Mouse (Mus musculus) liver, postnatal 0 days (tissue): ENCODE data around the gene Rnpepl1. TPM values are rescaled to one million over a fixed set of nuclear protein-coding genes. Genes with fewer than 3 reads are reported as not detected.
A peak's percentile ranks its signal among the peaks of the same experiment; 100 is the strongest.

Source experiments
- ATAC-seq: fragments of 200-750 bp; cut with Nextera tagmentation; 2 replicates; pipeline ENCODE4 v1.8.0; 2017; ENCODE audit warnings: mild to moderate bottlenecking, moderate library complexity
- DNase-seq: peaks from one replicate; pipeline ENCODE4 v3.0.0-alpha.2; 2016
- H3K27ac ChIP-seq: fragments of 300-500 bp; sonication (generic); 2 replicates; pipeline ENCODE4 v1.5.1; 2014; ENCODE audit warnings: antibody characterized with exemption, moderate library complexity, mild to moderate bottlenecking, low read depth
- H3K27me3 ChIP-seq: fragments of 300-500 bp; sonication (generic); 2 replicates; pipeline ENCODE4 v1.6.1; 2014; ENCODE audit warnings: low read length, control low read depth, mixed read lengths; ENCODE audit not compliant: insufficient read depth
- H3K36me3 ChIP-seq: fragments of 300-500 bp; sonication (generic); replicated peaks from 2 replicates; pipeline ENCODE4 v1.6.1; 2014; ENCODE audit warnings: mild to moderate bottlenecking, control low read depth, low read length, moderate library complexity, mixed read lengths; ENCODE audit not compliant: insufficient read depth
- H3K4me1 ChIP-seq: fragments of 300-500 bp; sonication (generic); 2 replicates; pipeline ENCODE4 v1.6.1; 2014; ENCODE audit warnings: antibody characterized with exemption, mild to moderate bottlenecking, control low read depth; ENCODE audit not compliant: insufficient read depth
- H3K4me2 ChIP-seq: fragments of 300-500 bp; sonication (generic); 2 replicates; pipeline ENCODE4 v1.6.1; 2014; ENCODE audit warnings: low read depth, mild to moderate bottlenecking, low read length, moderate library complexity, mixed read lengths
- H3K4me3 ChIP-seq: fragments of 300-500 bp; sonication (generic); 2 replicates; pipeline ENCODE4 v1.5.1; 2014; ENCODE audit warnings: low read depth, low read length
- H3K9ac ChIP-seq: fragments of 300-500 bp; sonication (generic); replicated peaks from 2 replicates; pipeline ENCODE4 v1.6.1; 2014; ENCODE audit warnings: mild to moderate bottlenecking, moderate library complexity
- H3K9me3 ChIP-seq: fragments of 300-500 bp; sonication (generic); 2 replicates; pipeline ENCODE4 v1.6.1; 2016; ENCODE audit warnings: mild to moderate bottlenecking, control low read depth, low read length, mixed read lengths
- CTCF ChIP-seq: sonication (generic); IDR thresholded peaks from 2 replicates; pipeline ENCODE4 v1.5.1; 2016; ENCODE audit warnings: antibody characterized with exemption, low read depth
- EP300 ChIP-seq: IDR thresholded peaks from 2 replicates; pipeline ENCODE4 v1.6.1; 2016; ENCODE audit warnings: antibody characterized with exemption, low read depth, mild to moderate bottlenecking
- WGBS: fragments of 180-500 bp; shearing (Covaris S2); extraction: QIAGEN DNeasy Blood & Tissue Kit; methylation state at CpG from one replicate; pipeline ENCODE4 v1.1.7; 2014; ENCODE audit not compliant: insufficient replicate concordance; 5-methylcytosine and 5-hydroxymethylcytosine counted together
- polyA plus RNA-seq: library from polyadenylated mRNA; unstranded; fragments of >200 nt; fragmentation: Nextera tagmentation; extraction: Ambion mirVana; gene quantifications from 2 replicates; pipeline ENCODE4 v1.2.1, GENCODE M21; 2015

Gene Rnpepl1
- polyA plus RNA-seq, result 16.1 and 16.2 TPM in 2 replicates

- Histone ChIP-seq H3K4me3 (peak within 1 kb of the TSS; percentile 84), H3K36me3 (peaks cover 13% of the 10 kb centered on the region), H3K9ac (peak within 1 kb of the TSS; percentile 89), H3K27me3 (no peaks in the 10 kb centered on the region), H3K9me3 (no peaks in the 10 kb centered on the region), H3K4me1 (peaks cover 43% of the 10 kb centered on the region), H3K4me2 (peak within 1 kb of the TSS; percentile 92), H3K27ac (peak within 1 kb of the TSS; percentile 95)
- DNase-seq (peak; percentile 84), ATAC-seq (peak; percentile 60)
- WGBS, result under 1% methylated on average over 34 of the region's 57 CpGs
- TF ChIP-seq CTCF (peak; percentile 73), EP300 (no peak)
These were observed at the start of gene Rnpepl1 for GRCm38 (mm10) chr1:92910239-92910885. TSS of gene Rnpepl1 (plus strand) at chr1:92910783.

GRCm38 (mm10) chr1:92861503-92861902 is 49.1 kb upstream of the Rnpepl1 start:
- Histone ChIP-seq H3K4me1 (no peaks in the 10 kb centered on the region), H3K36me3 (no peaks in the 10 kb centered on the region), H3K27ac (no peak overlapping the region), H3K4me2 (no peak overlapping the region), H3K9ac (no peak overlapping the region), H3K9me3 (no peaks in the 10 kb centered on the region), H3K27me3 (no peaks in the 10 kb centered on the region), H3K4me3 (no peak overlapping the region)
- WGBS, result 66% methylated on average over 6 of the region's 6 CpGs
- no peak for TF ChIP-seq EP300
- no peak for TF ChIP-seq CTCF
- ATAC-seq (no peak), DNase-seq (no peak)

- Histone ChIP-seq H3K27ac (no peak overlapping the region), H3K9me3 (no peaks in the 10 kb centered on the region), H3K4me1 (no peaks in the 10 kb centered on the region), H3K4me2 (no peak overlapping the region), H3K9ac (no peak overlapping the region), H3K27me3 (no peaks in the 10 kb centered on the region), H3K4me3 (no peak overlapping the region), H3K36me3 (no peaks in the 10 kb centered on the region)
- DNase-seq (no peak), ATAC-seq (no peak)
- TF ChIP-seq CTCF (no peak), EP300 (no peak)
- 70% methylated on average over 4 of the region's 4 CpGs for WGBS
These were observed 47.3 kb upstream of the Rnpepl1 start for GRCm38 (mm10) chr1:92863268-92863667.

- H3K4me3 ChIP-seq, result no peak overlapping the region
- H3K9me3 ChIP-seq, result no peaks in the 10 kb centered on the region
- H3K4me2 ChIP-seq, result no peak overlapping the region
- no peak for DNase-seq
- TF ChIP-seq CTCF (no peak), EP300 (no peak)
- no peaks in the 10 kb centered on the region for H3K36me3 ChIP-seq
- no peaks in the 10 kb centered on the region for H3K4me1 ChIP-seq
- H3K9ac ChIP-seq, result no peak overlapping the region
- H3K27ac ChIP-seq, result no peak overlapping the region
- H3K27me3 ChIP-seq, result no peaks in the 10 kb centered on the region
- no peak for ATAC-seq
- 57% methylated on average over 2 of the region's 2 CpGs for whole genome bisulfite sequencing
These were observed 44.4 kb upstream of the Rnpepl1 start for GRCm38 (mm10) chr1:92866170-92866569.

- no peaks in the 10 kb centered on the region for H3K27me3 ChIP-seq
- ATAC-seq (no peak), DNase-seq (no peak)
- TF ChIP-seq CTCF, result no peak
- no peak for TF ChIP-seq EP300
- H3K9ac ChIP-seq, result no peak overlapping the region
- H3K27ac ChIP-seq, result no peak overlapping the region
- H3K9me3 ChIP-seq, result no peaks in the 10 kb centered on the region
- H3K4me2 ChIP-seq, result no peak overlapping the region
- no peaks in the 10 kb centered on the region for H3K36me3 ChIP-seq
- WGBS, result 64% methylated on average over 2 of the region's 2 CpGs
- H3K4me3 ChIP-seq, result no peak overlapping the region
- no peaks in the 10 kb centered on the region for H3K4me1 ChIP-seq
These were observed 40.6 kb upstream of the Rnpepl1 start for GRCm38 (mm10) chr1:92869985-92870384.

GRCm38 (mm10) chr1:92872666-92873065 is 37.9 kb upstream of the Rnpepl1 start:
- WGBS, result 80% methylated on average over 7 of the region's 7 CpGs
- no peak overlapping the region for H3K27ac ChIP-seq

More at GRCm38 (mm10) chr1:92872666-92873065, 37.9 kb upstream of the Rnpepl1 start:
- no peaks in the 10 kb centered on the region for H3K27me3 ChIP-seq
- DNase-seq, result no peak
- H3K9ac ChIP-seq, result no peak overlapping the region
- TF ChIP-seq EP300 (no peak), CTCF (no peak)
- no peaks in the 10 kb centered on the region for H3K36me3 ChIP-seq
- H3K4me2 ChIP-seq, result no peak overlapping the region
- H3K4me1 ChIP-seq, result no peaks in the 10 kb centered on the region
- H3K9me3 ChIP-seq, result no peaks in the 10 kb centered on the region
- ATAC-seq, result no peak
- no peak overlapping the region for H3K4me3 ChIP-seq
